Mouse (Mus musculus): Measurements from ENCODE around the gene Ube2e1. TPM values are rescaled to one million over a fixed set of nuclear protein-coding genes. Genes with fewer than 3 reads are reported as not detected.

Gene Ube2e1
- polyA plus RNA-seq, 1 experiment from 2014 or later, result 163 TPM

GRCm38 (mm10) chr14:18352934-18353333, 21.3 kb upstream of the Ube2e1 start:
- no peak for DNase-seq (ENCODE audit: low spot score)
- H3K36me3 ChIP-seq (replicated peaks), result no peaks in the 10 kb centered on the region
- no peak overlapping the region for H3K4me3 ChIP-seq
- H3K4me1 ChIP-seq, result peaks cover 5% of the 10 kb centered on the region; the same call in 1 of the 2 replicates
- H3K27me3 ChIP-seq (replicated peaks; ENCODE audit: low read depth, poor library complexity, severe bottlenecking), result no peaks in the 10 kb centered on the region
- H3K9me3 ChIP-seq, result no peaks in the 10 kb centered on the region
- 79% methylated on average over 3 of the region's 3 CpGs for WGBS
- no peak overlapping the region for H3K27ac ChIP-seq (replicated peaks)

GRCm38 (mm10) chr14:18350680-18351079, 19.0 kb upstream of the Ube2e1 start:
- Histone ChIP-seq H3K27ac (replicated peaks) (no peak overlapping the region), H3K27me3 (replicated peaks; ENCODE audit: low read depth, poor library complexity, severe bottlenecking) (no peaks in the 10 kb centered on the region), H3K9me3 (no peaks in the 10 kb centered on the region), H3K4me1 (peaks cover 5% of the 10 kb centered on the region; the same call in 1 of the 2 replicates), H3K4me3 (no peak overlapping the region), H3K36me3 (replicated peaks) (no peaks in the 10 kb centered on the region)
- DNase-seq (ENCODE audit: low spot score), result no peak
- 78% methylated on average over 1 of the region's 1 CpGs for WGBS

- Histone ChIP-seq H3K4me3 (no peak overlapping the region), H3K27me3 (replicated peaks; ENCODE audit: low read depth, poor library complexity, severe bottlenecking) (no peaks in the 10 kb centered on the region), H3K27ac (replicated peaks) (no peak overlapping the region), H3K36me3 (replicated peaks) (no peaks in the 10 kb centered on the region), H3K9me3 (no peaks in the 10 kb centered on the region), H3K4me1 (peaks cover 5% of the 10 kb centered on the region; the same call in 1 of the 2 replicates)
- WGBS, result 53% methylated on average over 5 of the region's 5 CpGs
- DNase-seq (ENCODE audit: low spot score), result no peak
These were observed 18.2 kb upstream of the Ube2e1 start for GRCm38 (mm10) chr14:18349871-18350270.

- Histone ChIP-seq H3K4me1 (no peaks in the 10 kb centered on the region), H3K4me3 (no peak overlapping the region), H3K36me3 (replicated peaks) (no peaks in the 10 kb centered on the region), H3K27ac (replicated peaks) (no peak overlapping the region), H3K9me3 (no peaks in the 10 kb centered on the region), H3K27me3 (replicated peaks; ENCODE audit: low read depth, poor library complexity, severe bottlenecking) (no peaks in the 10 kb centered on the region)
- DNase-seq (ENCODE audit: low spot score), result no peak
- 79% methylated on average over 4 of the region's 4 CpGs for WGBS
These were observed 11.9 kb upstream of the Ube2e1 start for GRCm38 (mm10) chr14:18343589-18343988.

- no peaks in the 10 kb centered on the region for H3K36me3 ChIP-seq (replicated peaks)
- H3K27me3 ChIP-seq (replicated peaks; ENCODE audit: low read depth, poor library complexity, severe bottlenecking), result no peaks in the 10 kb centered on the region
- DNase-seq (ENCODE audit: low spot score), result no peak
- 88% methylated on average over 2 of the region's 2 CpGs for WGBS
- H3K4me1 ChIP-seq, result no peaks in the 10 kb centered on the region
- no peak overlapping the region for H3K4me3 ChIP-seq
- H3K9me3 ChIP-seq, result no peaks in the 10 kb centered on the region
- H3K27ac ChIP-seq (replicated peaks), result no peak overlapping the region
These were observed 11.1 kb upstream of the Ube2e1 start for GRCm38 (mm10) chr14:18342749-18343148.

GRCm38 (mm10) chr14:18341088-18341487, 9.4 kb upstream of the Ube2e1 start:
- Histone ChIP-seq H3K27me3 (replicated peaks; ENCODE audit: low read depth, poor library complexity, severe bottlenecking) (no peaks in the 10 kb centered on the region), H3K4me3 (no peak overlapping the region), H3K4me1 (no peaks in the 10 kb centered on the region), H3K9me3 (no peaks in the 10 kb centered on the region), H3K36me3 (replicated peaks) (no peaks in the 10 kb centered on the region), H3K27ac (replicated peaks) (no peak overlapping the region)
- DNase-seq (ENCODE audit: low spot score), result no peak
- 95% methylated on average over 3 of the region's 3 CpGs for WGBS

GRCm38 (mm10) chr14:18336106-18336505, 4.4 kb upstream of the Ube2e1 start:
- H3K4me3 ChIP-seq, result no peak overlapping the region
- H3K27me3 ChIP-seq (replicated peaks; ENCODE audit: low read depth, poor library complexity, severe bottlenecking), result no peaks in the 10 kb centered on the region
- no peak overlapping the region for H3K27ac ChIP-seq (replicated peaks)
- no peaks in the 10 kb centered on the region for H3K36me3 ChIP-seq (replicated peaks)
- no peak for DNase-seq (ENCODE audit: low spot score)
- H3K9me3 ChIP-seq, result no peaks in the 10 kb centered on the region
- H3K4me1 ChIP-seq, result peaks cover 5% of the 10 kb centered on the region

- H3K4me3 ChIP-seq, result peak overlapping the region; percentile 90
- no peaks in the 10 kb centered on the region for H3K9me3 ChIP-seq
- H3K27me3 ChIP-seq (replicated peaks; ENCODE audit: low read depth, poor library complexity, severe bottlenecking), result no peaks in the 10 kb centered on the region
- DNase-seq (ENCODE audit: low spot score), result peak; percentile 66
- 2% methylated on average over 99 of the region's 99 CpGs for WGBS
- H3K4me1 ChIP-seq, result peaks cover 37% of the 10 kb centered on the region
- peak overlapping the region; percentile 96 for H3K27ac ChIP-seq (replicated peaks)
- peaks cover 8% of the 10 kb centered on the region for H3K36me3 ChIP-seq (replicated peaks)
These were observed 618 bp downstream of the Ube2e1 start for GRCm38 (mm10) chr14:18330789-18331692.

- Histone ChIP-seq H3K4me3 (peak overlapping the region; percentile 66), H3K9me3 (no peaks in the 10 kb centered on the region), H3K27me3 (replicated peaks; ENCODE audit: low read depth, poor library complexity, severe bottlenecking) (no peaks in the 10 kb centered on the region), H3K36me3 (replicated peaks) (peaks cover 18% of the 10 kb centered on the region), H3K4me1 (peaks cover 34% of the 10 kb centered on the region), H3K27ac (replicated peaks) (peak overlapping the region; percentile 84)
- WGBS, result 1% methylated on average over 37 of the region's 37 CpGs
- DNase-seq (ENCODE audit: low spot score), result peak; percentile 64
These were observed 4.5 kb downstream of the Ube2e1 start for GRCm38 (mm10) chr14:18326968-18327672.

GRCm38 (mm10) chr14:18317457-18318411, 13.9 kb downstream of the Ube2e1 start:
- H3K36me3 ChIP-seq (replicated peaks), result peaks cover 40% of the 10 kb centered on the region
- no peak overlapping the region for H3K4me3 ChIP-seq
- H3K27ac ChIP-seq (replicated peaks), result no peak overlapping the region
- H3K4me1 ChIP-seq, result no peaks in the 10 kb centered on the region
- no peak for DNase-seq (ENCODE audit: low spot score)
- no peaks in the 10 kb centered on the region for H3K9me3 ChIP-seq
- 88% methylated on average over 11 of the region's 11 CpGs for WGBS
- no peaks in the 10 kb centered on the region for H3K27me3 ChIP-seq (replicated peaks; ENCODE audit: low read depth, poor library complexity, severe bottlenecking)

- 95% methylated on average over 5 of the region's 5 CpGs for WGBS
- no peak overlapping the region for H3K27ac ChIP-seq (replicated peaks)
These were observed 27.5 kb downstream of the Ube2e1 start for GRCm38 (mm10) chr14:18304165-18304564.

GRCm38 (mm10) chr14:18303262-18303661, 28.4 kb downstream of the Ube2e1 start:
- Histone ChIP-seq H3K9me3 (no peaks in the 10 kb centered on the region), H3K4me3 (no peak overlapping the region), H3K36me3 (replicated peaks) (peaks cover 35% of the 10 kb centered on the region), H3K4me1 (no peaks in the 10 kb centered on the region), H3K27me3 (replicated peaks; ENCODE audit: low read depth, poor library complexity, severe bottlenecking) (no peaks in the 10 kb centered on the region), H3K27ac (replicated peaks) (no peak overlapping the region)
- 86% methylated on average over 4 of the region's 4 CpGs for WGBS
- no peak for DNase-seq (ENCODE audit: low spot score)

More at GRCm38 (mm10) chr14:18304165-18304564, 27.5 kb downstream of the Ube2e1 start:
- Histone ChIP-seq H3K27me3 (replicated peaks; ENCODE audit: low read depth, poor library complexity, severe bottlenecking) (no peaks in the 10 kb centered on the region), H3K4me1 (no peaks in the 10 kb centered on the region), H3K9me3 (no peaks in the 10 kb centered on the region), H3K4me3 (no peak overlapping the region), H3K36me3 (replicated peaks) (peaks cover 31% of the 10 kb centered on the region)
- DNase-seq (ENCODE audit: low spot score), result no peak
